Mouse (Mus musculus) ES-Bruce4 (cell line): ENCODE measurements around the gene Nfkbia.

Experiments
- CTCF ChIP-seq: IDR thresholded peaks from one replicate; pipeline ENCODE4 v1.8.1; 2011; ENCODE audit warnings: low read depth, low read length
- EP300 ChIP-seq: IDR thresholded peaks from 2 replicates; pipeline ENCODE4 v1.6.1; 2011; ENCODE audit warnings: low read depth, low read length; ENCODE audit not compliant: insufficient read depth
- POLR2A ChIP-seq: IDR thresholded peaks from one replicate; pipeline ENCODE4 v1.8.1; 2011; ENCODE audit warnings: low read length; ENCODE audit not compliant: insufficient read depth

DNA sequence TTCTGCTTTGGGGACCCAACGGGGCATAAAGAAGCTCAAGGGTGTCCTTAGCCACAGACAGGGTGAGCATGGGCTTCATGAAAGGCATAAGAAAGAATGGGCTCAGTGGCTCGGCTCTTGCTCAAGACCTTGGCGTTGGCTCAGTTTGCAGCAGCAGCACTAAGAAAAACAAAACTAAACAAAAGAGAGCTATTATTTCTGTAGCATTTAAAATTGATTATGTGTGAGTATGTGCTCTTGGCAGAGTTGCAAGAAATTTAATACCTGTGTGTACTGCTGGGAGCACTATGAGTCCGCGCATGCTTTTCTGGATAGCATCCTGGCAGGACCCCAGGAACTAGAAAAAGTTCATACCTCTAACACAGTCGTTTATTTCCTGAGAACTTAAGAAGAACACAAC lies 30.7 kb downstream of the Nfkbia start:
- TF ChIP-seq CTCF (no peak), POLR2A (no peak), EP300 (no peak)
